ENCODE assay signal across 16 mouse cellular contexts in genomic region chr15:14741733-14742132, GRCm38 (mm10).
"Had no signal": no experiment of that assay in that cellular context is flagged by ENCODE, and none has a peak within 500 bp of the region (broad histone marks: within the 10 kb centered on the region; RNA-seq: fewer than 3 reads in every experiment).

No protein-coding gene starts in this region.

- H3K4me1 ChIP-seq: neural tube, embryonic 13.5 days; neural tube, embryonic 15.5 days; stomach, embryonic 15.5 days had no signal

- DNase-seq: retina, postnatal 1 day; right cerebral cortex, adult 18-20 months; right cerebral cortex, postnatal 14 days; right cerebral cortex, postnatal 25 days; right cerebral cortex, postnatal 4 days; spleen, adult 18-20 months; thymus, adult 18-20 months; thymus, adult 2 months; thymus, postnatal 14 days; thymus, postnatal 25 days; thymus, postnatal 36 days; thymus, postnatal 4 days had no signal

- H3K27ac ChIP-seq: neural tube, embryonic 13.5 days; neural tube, embryonic 15.5 days; stomach, embryonic 15.5 days; stomach, postnatal 0 days had no signal

- H3K27me3 ChIP-seq: neural tube, embryonic 13.5 days; neural tube, embryonic 15.5 days; stomach, embryonic 15.5 days had no signal

- H3K36me3 ChIP-seq: neural tube, embryonic 13.5 days; neural tube, embryonic 15.5 days; stomach, embryonic 15.5 days had no signal

- H3K4me3 ChIP-seq: neural tube, embryonic 13.5 days; neural tube, embryonic 15.5 days; stomach, embryonic 15.5 days had no signal

- H3K9me3 ChIP-seq: neural tube, embryonic 13.5 days; neural tube, embryonic 15.5 days; stomach, embryonic 15.5 days had no signal

- H3K9ac ChIP-seq: neural tube, embryonic 13.5 days; neural tube, embryonic 15.5 days; stomach, embryonic 15.5 days had no signal
